Mouse (Mus musculus) myocyte (in vitro differentiated cells): ENCODE results near the gene Ptcra. TPM values are rescaled to one million over a fixed set of nuclear protein-coding genes. Genes with fewer than 3 reads are reported as not detected.

Experiments
- H3K27me3 ChIP-seq: one replicate; pipeline ENCODE4 v1.6.1; 2011; ENCODE audit not compliant: control insufficient read depth, insufficient read depth, insufficient read length
- H3K36me3 ChIP-seq: one replicate; pipeline ENCODE4 v1.6.1; 2011; ENCODE audit not compliant: control insufficient read depth, insufficient read depth
- H3K4me2 ChIP-seq: one replicate; pipeline ENCODE4 v1.6.1; 2011; ENCODE audit warnings: low read depth, control low read depth
- H3K4me3 ChIP-seq: one replicate; pipeline ENCODE4 v1.5.1; 2011; ENCODE audit warnings: mild to moderate bottlenecking, control low read depth, moderate library complexity
- H3K79me2 ChIP-seq: one replicate; pipeline ENCODE4 v1.6.1; 2011; ENCODE audit not compliant: control insufficient read depth, insufficient read depth
- H3ac ChIP-seq: one replicate; pipeline ENCODE4 v1.6.1; 2011; ENCODE audit not compliant: control insufficient read depth, insufficient read length
- CEBPB ChIP-seq: IDR thresholded peaks from 2 replicates; pipeline ENCODE4 v1.6.1; 2011; ENCODE audit warnings: mild to moderate bottlenecking, moderate library complexity; ENCODE audit not compliant: poor library complexity, insufficient read depth, severe bottlenecking
- E2F4 ChIP-seq: IDR thresholded peaks from one replicate; pipeline ENCODE4 v1.6.1; 2011; ENCODE audit warnings: mild to moderate bottlenecking, control low read depth, moderate library complexity; ENCODE audit not compliant: insufficient read depth
- MAX ChIP-seq: IDR thresholded peaks from one replicate; pipeline ENCODE4 v1.6.1; 2011; ENCODE audit warnings: low read depth, mild to moderate bottlenecking, control low read depth
- MYOD1 ChIP-seq, 3 experiments: IDR thresholded peaks; one replicate each; pipeline ENCODE4 v1.6.1; 2011; ENCODE audit warnings: control low read depth in 2 of 3, low read depth in 2 of 3, mild to moderate bottlenecking in 2 of 3, moderate library complexity in 1 of 3; ENCODE audit not compliant: insufficient read length in 2 of 3, control insufficient read depth in 1 of 3
- MYOG ChIP-seq, 3 experiments: IDR thresholded peaks; one replicate each; pipeline ENCODE4 v1.6.1; 2011; ENCODE audit warnings: control low read depth in 2 of 3, low read depth in 2 of 3, mild to moderate bottlenecking in 2 of 3; ENCODE audit not compliant: insufficient read length in 2 of 3, control insufficient read depth in 1 of 3, insufficient read depth in 1 of 3
- POLR2A ChIP-seq: IDR thresholded peaks from one replicate; pipeline ENCODE4 v1.6.1; 2011; ENCODE audit warnings: low read depth, mild to moderate bottlenecking, control low read depth, moderate library complexity; ENCODE audit not compliant: insufficient read length
- POLR2AphosphoS2 ChIP-seq: IDR thresholded peaks from one replicate; pipeline ENCODE4 v1.6.1; 2011; ENCODE audit warnings: low read depth, control low read depth; ENCODE audit not compliant: insufficient read length
- REST ChIP-seq: IDR thresholded peaks from one replicate; pipeline ENCODE4 v1.6.1; 2011; ENCODE audit warnings: mild to moderate bottlenecking, control low read depth, moderate library complexity; ENCODE audit not compliant: insufficient read depth, insufficient read length
- SRF ChIP-seq: IDR thresholded peaks from one replicate; pipeline ENCODE4 v1.6.1; 2011; ENCODE audit warnings: low read depth; ENCODE audit not compliant: control insufficient read depth, insufficient read length
- TCF12 ChIP-seq: IDR thresholded peaks from one replicate; pipeline ENCODE4 v1.6.1; 2011; ENCODE audit warnings: mild to moderate bottlenecking, control low read depth; ENCODE audit not compliant: poor library complexity, insufficient read depth, severe bottlenecking
- TCF3 ChIP-seq: IDR thresholded peaks from one replicate; pipeline ENCODE4 v1.6.1; 2011; ENCODE audit warnings: low read depth, control low read depth; ENCODE audit not compliant: insufficient read length
- USF1 ChIP-seq: IDR thresholded peaks from one replicate; pipeline ENCODE4 v1.6.1; 2011; ENCODE audit warnings: low read depth, mild to moderate bottlenecking, control low read depth, moderate library complexity
- polyA plus RNA-seq: library from polyadenylated mRNA; unstranded; fragments of >200 nt; fragmentation: generic; extraction: Trizol; gene quantifications from one replicate; pipeline ENCODE4 v1.2.1, GENCODE M21; 2012; ENCODE audit warnings: missing spikeins

Ptcra gene
- polyA plus RNA-seq, result 0.06 TPM

DNA sequence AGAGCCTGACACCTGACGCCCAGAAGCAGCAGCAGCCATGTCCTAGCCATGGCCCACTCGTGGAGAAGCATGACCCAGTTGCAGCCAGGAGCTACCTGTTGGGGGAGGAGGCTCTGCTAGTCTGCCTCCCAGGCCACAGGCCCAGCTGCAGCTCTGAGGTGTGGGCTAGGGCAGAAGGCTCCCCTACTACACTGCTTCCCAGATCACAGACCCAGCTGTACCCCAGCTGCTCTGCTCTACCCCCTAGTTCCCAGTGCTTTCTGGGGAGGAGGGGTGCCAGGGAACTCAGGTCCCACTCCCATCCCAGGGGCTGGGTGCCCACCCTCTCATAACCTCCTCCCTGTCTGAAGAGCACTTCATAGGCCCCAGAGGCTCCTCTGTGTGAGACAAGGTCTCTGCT lies at the start of gene Ptcra:
Ptcra (minus strand) TSS at position 169 of the 400 bp plus-strand sequence.
- no peak within 1 kb of the TSS for H3ac ChIP-seq
- H3K36me3 ChIP-seq, result no peaks in the 10 kb centered on the region
- H3K4me3 ChIP-seq, result no peak within 1 kb of the TSS
- H3K27me3 ChIP-seq, result no peaks in the 10 kb centered on the region
- TF ChIP-seq CEBPB (no peak), MAX (no peak), POLR2A (no peak), REST (no peak), POLR2AphosphoS2 (no peak), MYOG (IDR thresholded peaks at IDR 0.05; ENCODE audit: control insufficient read depth in 1 of 3, insufficient read depth in 1 of 3, insufficient read length in 2 of 3, low read depth in 2 of 3) (no peak), TCF12 (no peak), MYOD1 (IDR thresholded peaks at IDR 0.05; ENCODE audit: control insufficient read depth in 1 of 3, insufficient read length in 2 of 3, low read depth in 2 of 3) (no peak), SRF (no peak), USF1 (no peak)
- H3K4me2 ChIP-seq, result no peak within 1 kb of the TSS
- no peaks in the 10 kb centered on the region for H3K79me2 ChIP-seq

GRCm38 (mm10) chr17:46812442-46812841 lies 48.9 kb upstream of the Ptcra start:
- Histone ChIP-seq H3K4me3 (no peak overlapping the region), H3K79me2 (no peaks in the 10 kb centered on the region), H3K36me3 (peaks cover 8% of the 10 kb centered on the region), H3K27me3 (no peaks in the 10 kb centered on the region), H3K4me2 (no peak overlapping the region), H3ac (no peak overlapping the region)
- TF ChIP-seq USF1 (no peak), REST (no peak), POLR2AphosphoS2 (no peak), MYOG (IDR thresholded peaks at IDR 0.05; ENCODE audit: control insufficient read depth in 1 of 3, insufficient read depth in 1 of 3, insufficient read length in 2 of 3, low read depth in 2 of 3) (no peak), SRF (no peak), TCF12 (no peak), MAX (no peak), TCF3 (no peak), CEBPB (no peak)

GRCm38 (mm10) chr17:46810672-46811071 lies 47.2 kb upstream of the Ptcra start:
- Histone ChIP-seq H3K27me3 (no peaks in the 10 kb centered on the region), H3K79me2 (no peaks in the 10 kb centered on the region), H3ac (no peak overlapping the region), H3K4me2 (no peak overlapping the region), H3K36me3 (peaks cover 13% of the 10 kb centered on the region), H3K4me3 (no peak overlapping the region)
- no peak for TF ChIP-seq E2F4
- TF ChIP-seq SRF, result no peak
- no peak for TF ChIP-seq POLR2A
- no peak for TF ChIP-seq REST
- no peak for TF ChIP-seq MYOD1 (IDR thresholded peaks at IDR 0.05; ENCODE audit: control insufficient read depth in 1 of 3, insufficient read length in 2 of 3, low read depth in 2 of 3)
- TF ChIP-seq TCF3, result no peak
- no peak for TF ChIP-seq CEBPB
- no peak for TF ChIP-seq TCF12
- TF ChIP-seq USF1, result no peak
- TF ChIP-seq MYOG (IDR thresholded peaks at IDR 0.05; ENCODE audit: control insufficient read depth in 1 of 3, insufficient read depth in 1 of 3, insufficient read length in 2 of 3, low read depth in 2 of 3), result no peak
- TF ChIP-seq POLR2AphosphoS2, result no peak
- no peak for TF ChIP-seq MAX

- H3K4me2 ChIP-seq, result no peak overlapping the region
- H3ac ChIP-seq, result no peak overlapping the region
- H3K4me3 ChIP-seq, result no peak overlapping the region
- TF ChIP-seq POLR2AphosphoS2 (no peak), USF1 (no peak), POLR2A (no peak), REST (no peak), MAX (no peak), CEBPB (no peak), MYOD1 (IDR thresholded peaks at IDR 0.05; ENCODE audit: control insufficient read depth in 1 of 3, insufficient read length in 2 of 3, low read depth in 2 of 3) (no peak), E2F4 (no peak), SRF (no peak), MYOG (IDR thresholded peaks at IDR 0.05; ENCODE audit: control insufficient read depth in 1 of 3, insufficient read depth in 1 of 3, insufficient read length in 2 of 3, low read depth in 2 of 3) (no peak), TCF3 (no peak), TCF12 (no peak)
- H3K79me2 ChIP-seq, result no peaks in the 10 kb centered on the region
- H3K36me3 ChIP-seq, result peaks cover 17% of the 10 kb centered on the region
- H3K27me3 ChIP-seq, result no peaks in the 10 kb centered on the region
These were observed 45.8 kb upstream of the Ptcra start for GRCm38 (mm10) chr17:46809131-46809830.

- Histone ChIP-seq H3K4me2 (no peak overlapping the region), H3K79me2 (no peaks in the 10 kb centered on the region), H3ac (no peak overlapping the region), H3K4me3 (no peak overlapping the region), H3K36me3 (peaks cover 17% of the 10 kb centered on the region), H3K27me3 (no peaks in the 10 kb centered on the region)
- no peak for TF ChIP-seq MAX
- TF ChIP-seq E2F4, result no peak
- TF ChIP-seq SRF, result no peak
These were observed 44.9 kb upstream of the Ptcra start for GRCm38 (mm10) chr17:46808376-46808775.
